Mouse (Mus musculus): ENCODE measurements at regions not wholly inside any gene's neighbourhood (a gene's known extent, or its start where the extent isn't known, plus 50 kb on each side); places are given as distances from the start of the nearest gene placed in this dataset.

- no peak for TF ChIP-seq CTCF (IDR thresholded peaks at IDR 0.05; ENCODE audit: low read depth, low read length)
- no peak for TF ChIP-seq GATA1 (IDR thresholded peaks at IDR 0.05; ENCODE audit: borderline replicate concordance, low read length)
- TF ChIP-seq GATA2 (IDR thresholded peaks at IDR 0.05; ENCODE audit: borderline replicate concordance, low read depth, low read length), result no peak
These were observed 127.4 kb upstream of the Mtpn start for GRCm38 (mm10) chr6:35667062-35667461.
